Mouse (Mus musculus) lung, postnatal 0 days (tissue): Measurements from ENCODE around the gene Kpna3.

Experiments
- CTCF ChIP-seq: IDR thresholded peaks from 2 replicates; pipeline ENCODE4 v1.5.1; 2016; ENCODE audit warnings: antibody characterized with exemption, mild to moderate bottlenecking
- EP300 ChIP-seq: IDR thresholded peaks from 2 replicates; pipeline ENCODE4 v1.6.1; 2016; ENCODE audit warnings: antibody characterized with exemption, mild to moderate bottlenecking, control low read depth

GRCm38 (mm10) chr14:61330591-61330990 is 109.1 kb downstream of the Kpna3 start:
- no peak for TF ChIP-seq CTCF
- no peak for TF ChIP-seq EP300
